Mouse (Mus musculus): ENCODE measurements around the gene Mrpl12.

- no peak for TF ChIP-seq POLR2A (IDR thresholded peaks at IDR 0.05; ENCODE audit: low read depth, low read length)
- no peak for TF ChIP-seq ZC3H11A (IDR thresholded peaks at IDR 0.05; ENCODE audit: low read depth, low read length)
- TF ChIP-seq NELFE (IDR thresholded peaks at IDR 0.05; ENCODE audit: low read depth, low read length), result no peak
- no peak for TF ChIP-seq CHD1 (IDR thresholded peaks at IDR 0.05; ENCODE audit: low read depth, low read length)
- TF ChIP-seq MAX (IDR thresholded peaks at IDR 0.05; ENCODE audit: low read length), result no peak
- no peak for TF ChIP-seq POLR2AphosphoS2 (IDR thresholded peaks at IDR 0.05; ENCODE audit: low read depth, low read length)
- no peak for TF ChIP-seq MYC (IDR thresholded peaks at IDR 0.05; ENCODE audit: low read depth, low read length)
- TF ChIP-seq CTCF (conservative IDR thresholded peaks at IDR 0.05 in 1 of 2, IDR thresholded peaks at IDR 0.05 in 1 of 2; ENCODE audit: low read depth in 2 of 2, low read length in 2 of 2), result no peak
- no peak for TF ChIP-seq SMC3 (IDR thresholded peaks at IDR 0.05; ENCODE audit: low read depth, low read length)
Measured at GRCm38 (mm10) chr11:120453306-120453705, 31.1 kb upstream of the Mrpl12 start, which contains the start of gene Pde6g.
